Comparison of ENCODE assay signal across 21 mouse cellular contexts in the genomic region with DNA sequence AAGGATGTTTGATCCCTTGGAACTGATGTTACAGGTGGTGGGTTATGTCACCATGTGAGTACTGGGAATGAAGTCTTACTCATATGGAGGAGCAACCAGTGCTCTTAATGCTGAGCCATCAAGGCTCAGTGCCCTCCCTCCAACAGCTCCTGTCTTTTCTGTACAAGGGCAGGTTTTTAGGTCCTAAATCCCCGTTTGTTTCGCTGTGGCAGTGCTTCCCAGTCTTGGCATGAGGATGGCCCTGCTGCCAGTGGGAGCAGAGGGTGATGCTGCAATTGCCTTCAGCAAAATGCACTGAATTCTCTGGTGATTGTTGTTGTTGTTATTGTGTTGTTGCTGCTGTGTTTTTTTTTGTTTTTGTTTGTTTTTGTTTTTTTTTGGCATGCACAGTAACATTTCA.
A peak's percentile ranks its signal among the peaks of the same experiment; 100 is the strongest.
DNase-seq lines count a peak whose midpoint lies in the region; TF ChIP-seq lines count a peak whose summit lies in the region.
"Had no signal": no experiment of that assay in that cellular context is flagged by ENCODE, and none has a peak within 500 bp of the region (broad histone marks: within the 10 kb centered on the region; RNA-seq: fewer than 3 reads in every experiment).

No protein-coding gene starts in this region.

- 11% methylated on average over 2 of the region's 2 CpGs for WGBS in cerebellum, adult 2 months

- TF ChIP-seq POLR2A in cerebellum, adult 2 months (IDR thresholded peaks at IDR 0.05; ENCODE audit: borderline replicate concordance, insufficient read depth, low read length), result no peak

- no peak overlapping the region for H3K4me3 ChIP-seq in cerebellum, adult 2 months (replicated peaks; ENCODE audit: insufficient read depth, low read depth, low read length)
- H3K4me3 ChIP-seq: forebrain, embryonic 10.5 days; forebrain, embryonic 13.5 days; heart, embryonic 12.5 days; heart, embryonic 15.5 days; hindbrain, embryonic 10.5 days; hindbrain, embryonic 13.5 days had no signal

- peak overlapping the region; percentile 37 for H3K27ac ChIP-seq in cerebellum, adult 2 months (ENCODE audit: insufficient read depth, low read length)
- H3K27ac ChIP-seq: forebrain, embryonic 10.5 days; forebrain, embryonic 13.5 days; heart, embryonic 15.5 days; hindbrain, embryonic 10.5 days; hindbrain, embryonic 13.5 days had no signal

- peaks cover 43% of the 10 kb centered on the region for H3K4me1 ChIP-seq in cerebellum, adult 2 months (ENCODE audit: control insufficient read depth, insufficient read depth, low read length)
- H3K4me1 ChIP-seq: forebrain, embryonic 10.5 days; forebrain, embryonic 13.5 days; hindbrain, embryonic 10.5 days; hindbrain, embryonic 13.5 days had no signal

- no peak for TF ChIP-seq CTCF in cerebellum, adult 2 months (IDR thresholded peaks at IDR 0.05; ENCODE audit: borderline replicate concordance, insufficient read depth, low read depth, low read length)

- no peaks in the 10 kb centered on the region for H3K27me3 ChIP-seq in cerebellum, adult 2 months (ENCODE audit: control insufficient read depth, insufficient read depth, low read length)
- H3K27me3 ChIP-seq: forebrain, embryonic 13.5 days; heart, embryonic 12.5 days; heart, embryonic 15.5 days; hindbrain, embryonic 13.5 days had no signal

- peak; percentile 68 to 78 for DNase-seq in cerebellum, adult 2 months
- DNase-seq in cerebellum, adult 8-10 months, result no peak
- DNase-seq in adipocyte (ENCODE audit: low spot score), result peak; percentile 64
- DNase-seq in brain, adult 2 months (ENCODE audit: low read depth, low spot score), result peak; percentile 79
- peak; percentile 60 to 69 for DNase-seq in cerebellum, postnatal 14 days
- DNase-seq in adrenal gland, adult 18-20 months (ENCODE audit: low spot score in 2 of 2), result no peak
- DNase-seq in adrenal gland, postnatal 10 days, result no peak
- DNase-seq: adrenal gland, adult 2 months; adrenal gland, postnatal 25 days; gastrocnemius, postnatal 10 days; gastrocnemius, postnatal 36 days; heart, postnatal 10 days; heart, postnatal 36 days; kidney, adult 18-20 months; kidney, adult 9 months had no signal

Comparison
In these comparisons a context has a peak if more than half of its experiments do, and no peak if none do; other contexts are left out.
1. DNase-seq: peak in cerebellum, adult 2 months (2 of 2), adipocyte (single experiment), brain, adult 2 months (single experiment) and cerebellum, postnatal 14 days (2 of 2); none in cerebellum, adult 8-10 months (single experiment), adrenal gland, adult 18-20 months (0 of 2) and adrenal gland, postnatal 10 days (single experiment).